Mouse (Mus musculus) CH12.LX (cell line): ENCODE results near the gene Bach2. TPM values are rescaled to one million over a fixed set of nuclear protein-coding genes. Genes with fewer than 3 reads are reported as not detected.

Experiments
- DNase-seq: peaks from one replicate; pipeline ENCODE4 v3.0.0-alpha.2; 2013; ENCODE audit errors: extremely low read depth
- H3K27ac ChIP-seq: 2 replicates; pipeline ENCODE4 v1.5.1; 2012; ENCODE audit warnings: low read depth, mild to moderate bottlenecking, control low read depth, moderate library complexity; ENCODE audit not compliant: insufficient read depth
- H3K27me3 ChIP-seq: replicated peaks from 2 replicates; pipeline ENCODE3; 2012; ENCODE audit warnings: inconsistent platforms
- H3K36me3 ChIP-seq, 2 experiments: replicated peaks in 1 of 2; 2 replicates each; pipeline versions ENCODE3 to v1.6.1; 2012; ENCODE audit warnings: inconsistent platforms in 1 of 2, low read length in 1 of 2, mild to moderate bottlenecking in 1 of 2, mixed read lengths in 1 of 2, moderate library complexity in 1 of 2; ENCODE audit not compliant: control insufficient read depth in 1 of 2, insufficient read depth in 1 of 2
- H3K4me1 ChIP-seq, 2 experiments: 2 replicates each; pipeline ENCODE4 v1.6.1; 2012; ENCODE audit warnings: inconsistent platforms in 1 of 2, moderate library complexity in 1 of 2; ENCODE audit not compliant: insufficient read depth in 2 of 2, control insufficient read depth in 1 of 2
- H3K4me2 ChIP-seq: 2 replicates; pipeline ENCODE4 v1.6.1; 2012; ENCODE audit warnings: low read depth, mild to moderate bottlenecking, control low read depth; ENCODE audit not compliant: poor library complexity, insufficient read depth, severe bottlenecking
- H3K4me3 ChIP-seq, 3 experiments: fragments of 150-350 bp in 1 of 3; sonication (generic) in 1 of 3; replicated peaks in 1 of 3; 2 replicates each; pipeline versions ENCODE3 to v1.5.1; 2011 to 2012; ENCODE audit warnings: low read depth in 2 of 3, low read length in 2 of 3, mild to moderate bottlenecking in 2 of 3, moderate library complexity in 2 of 3, control low read depth in 1 of 3, improper control_type of control experiment in 1 of 3, inconsistent platforms in 1 of 3, mixed read lengths in 1 of 3; ENCODE audit not compliant: poor library complexity in 1 of 3
- H3K79me2 ChIP-seq: replicated peaks from 2 replicates; pipeline ENCODE4 v1.6.1; 2012; ENCODE audit warnings: mild to moderate bottlenecking, moderate library complexity; ENCODE audit not compliant: control insufficient read depth, poor library complexity, insufficient read depth, severe bottlenecking; ENCODE audit errors: extremely low read depth
- H3K9ac ChIP-seq: 2 replicates; pipeline ENCODE4 v1.6.1; 2012; ENCODE audit warnings: low read depth, mild to moderate bottlenecking, control low read depth, moderate library complexity; ENCODE audit not compliant: insufficient read depth
- H3K9me3 ChIP-seq: replicated peaks from 2 replicates; pipeline ENCODE3; 2012; ENCODE audit warnings: low read length, inconsistent platforms, mixed read lengths
- E2F4 ChIP-seq: IDR thresholded peaks from 2 replicates; pipeline ENCODE4 v1.6.1; 2011; ENCODE audit warnings: low read depth, low read length, improper control_type of control experiment; ENCODE audit not compliant: insufficient replicate concordance
- EP300 ChIP-seq: IDR thresholded peaks from 2 replicates; pipeline ENCODE4 v1.6.1; 2011; ENCODE audit warnings: low read length, improper control_type of control experiment
- KAT2A ChIP-seq: IDR thresholded peaks from 2 replicates; pipeline ENCODE4 v1.6.1; 2012; ENCODE audit warnings: low read length, improper control_type of control experiment, inconsistent platforms; ENCODE audit not compliant: insufficient replicate concordance
- NELFE ChIP-seq: IDR thresholded peaks from 2 replicates; pipeline ENCODE4 v1.6.1; 2011; ENCODE audit warnings: low read depth, low read length, improper control_type of control experiment
- TBP ChIP-seq: conservative IDR thresholded peaks from 2 replicates; pipeline ENCODE4 v1.6.1; 2011; ENCODE audit warnings: low read depth, low read length, improper control_type of control experiment
- USF2 ChIP-seq: conservative IDR thresholded peaks from 2 replicates; pipeline ENCODE4 v1.6.1; 2011; ENCODE audit warnings: low read depth, low read length, improper control_type of control experiment
- dilution Hi-C: fragments of 300-500 bp; cut with MboI; formaldehyde crosslinking; loops from 2 replicates; pipeline ENCODE4 v1.14.3; 2020; ENCODE audit warnings: low sequenced_read_pairs; ENCODE audit not compliant: extremely low pct_unique_long_range_greater_than_20kb, extremely low pct_ligation_motif_present
- in situ Hi-C: fragments of 300-500 bp; cut with MboI; formaldehyde crosslinking; loops from 3 replicates; pipeline ENCODE4 v1.14.3; 2019; ENCODE audit warnings: low sequenced_read_pairs, low pct_ligation_motif_present, low pct_unique_long_range_greater_than_20kb, mixed read lengths
- polyA plus RNA-seq: library from polyadenylated mRNA; unstranded; fragments of >175 nt; gene quantifications from 2 replicates; pipeline ENCODE4 v1.2.1, GENCODE M21; 2012; ENCODE audit warnings: low read depth; ENCODE audit not compliant: insufficient read length
- total RNA-seq, 2 experiments: library from RNA; depleted of rRNA; stranded (reverse); fragments of 300-350 nt in 1 of 2; fragments of >200 nt in 1 of 2; gene quantifications; 2 replicates each; pipeline ENCODE4 v1.2.3; 2012 to 2014

The Bach2 gene
- total and polyA plus RNA-seq, 3 experiments = 0.11 TPM; not detected in 2

DNA sequence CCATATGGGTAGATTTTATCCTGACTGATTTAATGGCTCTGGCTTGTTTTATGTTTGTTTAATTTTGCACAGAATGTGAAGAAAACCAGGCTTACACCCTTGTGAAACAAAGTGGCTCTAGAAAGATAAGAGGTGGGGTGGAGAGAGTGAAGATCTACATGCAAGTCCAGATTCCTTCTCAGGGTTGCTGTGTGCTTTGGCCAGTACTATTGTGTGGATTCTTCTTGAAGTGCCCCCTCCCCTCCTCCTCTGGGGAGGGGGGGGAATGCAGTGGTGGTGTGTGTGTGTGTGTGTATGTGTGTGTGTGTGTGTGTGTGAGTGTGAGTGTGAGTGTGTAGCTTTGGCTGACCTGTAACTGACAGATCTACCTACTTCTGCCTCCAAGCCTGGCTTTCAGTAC, 383.0 kb downstream of the Bach2 start:
- DNase-seq = no peak
- peaks cover 89% of the 10 kb centered on the region for H3K79me2 ChIP-seq
- H3K27ac ChIP-seq = no peak overlapping the region
- H3K9ac ChIP-seq = no peak overlapping the region
- no peak overlapping the region for H3K4me2 ChIP-seq
- in situ Hi-C loops = loop anchor here (25.0 kb wide), 1 partner anchor 366 kb away; the partner anchor contains the start of gene Rragd
- H3K4me1 ChIP-seq = peaks cover 8 to 38% of the 10 kb centered on the region in 2 experiments
- peaks cover 19 to 58% of the 10 kb centered on the region in 2 experiments for H3K36me3 ChIP-seq
- no peaks in the 10 kb centered on the region for H3K27me3 ChIP-seq
- H3K4me3 ChIP-seq = no peak overlapping the region
- no peak for TF ChIP-seq KAT2A
- TF ChIP-seq USF2 = no peak
- TF ChIP-seq EP300 = no peak
- TF ChIP-seq NELFE = no peak
- TF ChIP-seq E2F4 = no peak
- no peak for TF ChIP-seq TBP
- H3K9me3 ChIP-seq = no peaks in the 10 kb centered on the region
- dilution Hi-C loops = no loop called here
